Mouse (Mus musculus) brain, embryonic 18.5 days (tissue): ENCODE results near the gene Lypd6b.

Source experiments
- DNase-seq: peaks from one replicate; pipeline ENCODE4 v3.0.0-alpha.2; 2012; ENCODE audit warnings: low read depth, low spot score

The Lypd6b gene

GRCm38 (mm10) chr2:49938246-49938645 lies 150.8 kb downstream of the Lypd6b start:
- no peak for DNase-seq

GRCm38 (mm10) chr2:49940372-49940771 lies 152.9 kb downstream of the Lypd6b start:
- no peak for DNase-seq

- no peak for DNase-seq
Measured at GRCm38 (mm10) chr2:49942100-49942499, 154.6 kb downstream of the Lypd6b start.

GRCm38 (mm10) chr2:49951681-49952080 lies 164.2 kb downstream of the Lypd6b start:
- DNase-seq = no peak

- no peak for DNase-seq
Measured at GRCm38 (mm10) chr2:49952632-49953293, 165.3 kb downstream of the Lypd6b start.

- no peak for DNase-seq
Measured at GRCm38 (mm10) chr2:49957449-49957848, 170.0 kb downstream of the Lypd6b start.

- DNase-seq = no peak
Measured at GRCm38 (mm10) chr2:49961991-49962390, 174.5 kb downstream of the Lypd6b start.

GRCm38 (mm10) chr2:49964899-49965298 lies 177.4 kb downstream of the Lypd6b start:
- DNase-seq = no peak

- DNase-seq = no peak
Measured at GRCm38 (mm10) chr2:49967748-49968147, 180.3 kb downstream of the Lypd6b start.

GRCm38 (mm10) chr2:49970990-49971389 lies 183.5 kb downstream of the Lypd6b start:
- DNase-seq = no peak

GRCm38 (mm10) chr2:49978606-49979005 lies 191.1 kb downstream of the Lypd6b start:
- no peak for DNase-seq

- DNase-seq = no peak
Measured at GRCm38 (mm10) chr2:49979991-49980390, 192.5 kb downstream of the Lypd6b start.

GRCm38 (mm10) chr2:49983021-49983420 lies 195.5 kb downstream of the Lypd6b start:
- DNase-seq = peak; percentile 8

- no peak for DNase-seq
Measured at GRCm38 (mm10) chr2:49984780-49985179, 197.3 kb downstream of the Lypd6b start.

GRCm38 (mm10) chr2:49995841-49996240 lies 208.4 kb downstream of the Lypd6b start:
- no peak for DNase-seq

GRCm38 (mm10) chr2:49997216-49997615 lies 209.7 kb downstream of the Lypd6b start:
- no peak for DNase-seq
